Mouse (Mus musculus): Measurements from ENCODE around the gene Armc5.

DNA sequence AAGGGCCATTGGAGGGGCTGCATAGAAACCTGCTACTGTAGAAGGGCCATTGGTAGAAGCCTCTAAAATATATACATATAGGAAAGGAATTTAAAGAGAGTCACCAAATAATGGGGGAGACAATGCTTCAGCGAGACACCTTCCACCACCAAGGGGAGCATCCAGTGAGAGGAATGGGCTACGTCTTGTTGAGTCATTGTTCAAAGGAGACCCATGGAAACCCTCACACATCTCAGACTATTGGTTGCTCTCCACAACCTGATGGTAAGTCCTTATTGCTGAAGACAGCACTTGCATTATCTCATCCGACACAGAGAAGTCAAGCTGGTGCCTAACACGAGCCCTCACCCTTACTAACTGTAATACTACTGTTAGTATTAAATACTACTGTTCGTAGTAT, 18.6 kb downstream of the Armc5 start:
- TF ChIP-seq EP300 (IDR thresholded peaks at IDR 0.05; ENCODE audit: low read depth) (no peak), CTCF (IDR thresholded peaks at IDR 0.05; ENCODE audit: low read depth) (no peak)
